Mouse (Mus musculus) C2C12 (cell line): ENCODE measurements around the gene Mfn1.

Experiments
- CEBPB ChIP-seq: IDR thresholded peaks from one replicate; pipeline ENCODE4 v1.6.1; 2011; ENCODE audit warnings: low read depth, mild to moderate bottlenecking, control low read depth, moderate library complexity
- CTCF ChIP-seq: IDR thresholded peaks from one replicate; pipeline ENCODE4 v1.5.1; 2011; ENCODE audit not compliant: control insufficient read depth, insufficient read depth, insufficient read length
- MYOD1 ChIP-seq: IDR thresholded peaks from one replicate; pipeline ENCODE4 v1.6.1; 2011; ENCODE audit warnings: low read depth; ENCODE audit not compliant: control insufficient read depth, insufficient read length

DNA sequence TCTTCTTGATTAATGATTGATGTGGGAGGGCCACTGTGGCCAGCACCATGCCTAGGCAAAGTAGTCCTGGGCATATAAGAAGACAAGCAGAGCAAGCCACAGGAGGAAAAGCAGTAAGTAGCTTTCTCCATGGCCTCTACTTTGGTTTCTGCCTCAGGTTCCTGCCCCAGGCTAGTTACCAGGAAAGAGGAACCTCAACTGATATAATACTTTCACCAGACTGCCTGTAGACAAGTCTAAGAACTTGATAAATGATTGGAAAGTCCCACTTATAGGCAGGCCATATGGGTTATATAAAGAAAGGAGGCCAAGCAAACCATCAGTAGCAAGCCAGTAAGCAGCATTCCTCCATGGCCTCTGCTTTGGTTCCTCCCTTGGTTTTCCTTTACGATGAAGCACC is 92.4 kb downstream of the Mfn1 start:
- TF ChIP-seq MYOD1 (no peak), CEBPB (no peak), CTCF (no peak)
